Mouse (Mus musculus) bone marrow macrophage, adult 2 months (primary cell): ENCODE results near the gene Olfr799.

Experiments used
- CTCF ChIP-seq: IDR thresholded peaks from 2 replicates; pipeline ENCODE4 v1.5.1; 2012; ENCODE audit warnings: low read depth, mild to moderate bottlenecking, low read length, moderate library complexity
- POLR2A ChIP-seq: IDR thresholded peaks from 2 replicates; pipeline ENCODE4 v1.6.1; 2012; ENCODE audit warnings: mild to moderate bottlenecking, low read depth, low read length, borderline replicate concordance

DNA sequence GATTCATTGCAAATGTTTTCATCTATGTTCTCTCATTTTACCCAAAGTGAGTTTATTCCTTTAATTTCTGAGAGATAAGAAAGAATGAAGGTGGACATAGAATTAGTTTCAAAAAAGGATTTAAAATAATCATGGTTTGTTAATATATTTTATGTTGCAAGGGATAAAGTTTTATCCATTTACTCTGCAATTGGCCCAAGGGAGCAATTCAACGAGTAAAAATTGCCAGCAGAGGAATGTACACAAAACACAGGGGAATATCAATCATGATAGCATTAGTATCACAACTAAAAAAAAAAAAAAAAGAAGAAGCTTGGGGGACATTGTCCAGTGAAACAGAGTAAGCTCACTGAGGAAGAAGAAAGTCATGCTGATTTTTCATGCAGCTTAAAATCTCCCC lies 50.8 kb downstream of the Olfr799 start, which contains the start of gene Olfr802:
- no peak for TF ChIP-seq POLR2A
- no peak for TF ChIP-seq CTCF
